21 mouse cellular contexts compared by ENCODE assay signal in genomic region chr9:67397756-67398155, GRCm38 (mm10).
"Had no signal": no experiment of that assay in that cellular context is flagged by ENCODE, and none has a peak within 500 bp of the region (broad histone marks: within the 10 kb centered on the region; RNA-seq: fewer than 3 reads in every experiment).

No protein-coding gene starts in this region.

- H3K27me3 ChIP-seq: intestine, embryonic 15.5 days; limb, embryonic 13.5 days; liver, embryonic 12.5 days; liver, embryonic 15.5 days; megakaryocyte, embryonic 14.5 days; midbrain, embryonic 13.5 days; neural tube, embryonic 13.5 days; stomach, embryonic 15.5 days had no signal

- DNase-seq: kidney, adult 11 months; layer of hippocampus, adult 9-11 months; liver; lung, adult 18-20 months; lung, postnatal 36 days; right cerebral cortex, postnatal 25 days; spleen, adult 18-20 months; thymus, postnatal 25 days had no signal

- H3K36me3 ChIP-seq: intestine, embryonic 15.5 days; liver, embryonic 12.5 days; liver, embryonic 15.5 days; midbrain, embryonic 10.5 days; midbrain, embryonic 13.5 days; neural tube, embryonic 13.5 days; stomach, embryonic 15.5 days had no signal

- H3K27ac ChIP-seq: intestine, embryonic 15.5 days; layer of hippocampus, adult 2 months; limb, embryonic 10.5 days; limb, embryonic 13.5 days; liver, embryonic 12.5 days; liver, embryonic 15.5 days; midbrain, embryonic 10.5 days; midbrain, embryonic 13.5 days; neural tube, embryonic 13.5 days; stomach, embryonic 15.5 days had no signal

- H3K9ac ChIP-seq: intestine, embryonic 15.5 days; limb, embryonic 13.5 days; liver, embryonic 12.5 days; liver, embryonic 15.5 days; midbrain, embryonic 13.5 days; neural tube, embryonic 13.5 days; stomach, embryonic 15.5 days had no signal

- H3K9me3 ChIP-seq: intestine, embryonic 15.5 days; limb, embryonic 10.5 days; limb, embryonic 13.5 days; liver, embryonic 12.5 days; liver, embryonic 15.5 days; megakaryocyte, embryonic 14.5 days; midbrain, embryonic 10.5 days; midbrain, embryonic 13.5 days; neural tube, embryonic 13.5 days; stomach, embryonic 15.5 days had no signal

- H3K4me3 ChIP-seq: intestine, embryonic 15.5 days; layer of hippocampus, adult 2 months; limb, embryonic 10.5 days; limb, embryonic 13.5 days; liver, embryonic 12.5 days; liver, embryonic 15.5 days; megakaryocyte, embryonic 14.5 days; midbrain, embryonic 10.5 days; midbrain, embryonic 13.5 days; myocyte; neural tube, embryonic 13.5 days; stomach, embryonic 15.5 days had no signal

- H3K4me2 ChIP-seq: intestine, embryonic 15.5 days; limb, embryonic 13.5 days; liver, embryonic 12.5 days; liver, embryonic 15.5 days; midbrain, embryonic 13.5 days; neural tube, embryonic 13.5 days; stomach, embryonic 15.5 days had no signal

- ATAC-seq: intestine, embryonic 15.5 days; liver, embryonic 12.5 days; midbrain, embryonic 13.5 days; midbrain, embryonic 16.5 days had no signal

- H3K4me1 ChIP-seq: intestine, embryonic 15.5 days; limb, embryonic 10.5 days; limb, embryonic 13.5 days; liver, embryonic 12.5 days; liver, embryonic 15.5 days; midbrain, embryonic 10.5 days; midbrain, embryonic 13.5 days; neural tube, embryonic 13.5 days; stomach, embryonic 15.5 days had no signal
